Mouse (Mus musculus) embryonic fibroblast, embryonic 13.5 days (primary cell): Measurements from ENCODE around the gene Mbnl2. TPM values are rescaled to one million over a fixed set of nuclear protein-coding genes. Genes with fewer than 3 reads are reported as not detected.
A peak's percentile ranks its signal among the peaks of the same experiment; 100 is the strongest.

ENCODE experiments used
- H3K27ac ChIP-seq: 2 replicates; pipeline ENCODE4 v1.5.1; 2012; ENCODE audit warnings: low read length, control low read depth, inconsistent platforms; ENCODE audit not compliant: insufficient read depth
- H3K4me1 ChIP-seq: 2 replicates; pipeline ENCODE4 v1.6.1; 2011; ENCODE audit warnings: low read length; ENCODE audit not compliant: control insufficient read depth, insufficient read depth
- H3K4me3 ChIP-seq: 2 replicates; pipeline ENCODE4 v1.5.1; 2011; ENCODE audit warnings: mild to moderate bottlenecking, control low read depth, low read length; ENCODE audit not compliant: insufficient read depth
- CTCF ChIP-seq: IDR thresholded peaks from 2 replicates; pipeline ENCODE4 v1.5.1; 2011; ENCODE audit warnings: mild to moderate bottlenecking, control low read depth, low read length, moderate library complexity, borderline replicate concordance; ENCODE audit not compliant: insufficient read depth
- POLR2A ChIP-seq: IDR thresholded peaks from 2 replicates; pipeline ENCODE4 v1.6.1; 2011; ENCODE audit warnings: low read depth, mild to moderate bottlenecking, control low read depth, low read length, moderate library complexity
- polyA plus RNA-seq: library from polyadenylated mRNA; stranded (reverse); fragments of >200 nt; gene quantifications from 2 replicates; pipeline ENCODE4 v1.2.4, GENCODE M21; 2011; ENCODE audit warnings: low read depth; ENCODE audit not compliant: missing spikeins, insufficient read length

Mbnl2 gene
- polyA plus RNA-seq, 1 experiment = 207 TPM

DNA sequence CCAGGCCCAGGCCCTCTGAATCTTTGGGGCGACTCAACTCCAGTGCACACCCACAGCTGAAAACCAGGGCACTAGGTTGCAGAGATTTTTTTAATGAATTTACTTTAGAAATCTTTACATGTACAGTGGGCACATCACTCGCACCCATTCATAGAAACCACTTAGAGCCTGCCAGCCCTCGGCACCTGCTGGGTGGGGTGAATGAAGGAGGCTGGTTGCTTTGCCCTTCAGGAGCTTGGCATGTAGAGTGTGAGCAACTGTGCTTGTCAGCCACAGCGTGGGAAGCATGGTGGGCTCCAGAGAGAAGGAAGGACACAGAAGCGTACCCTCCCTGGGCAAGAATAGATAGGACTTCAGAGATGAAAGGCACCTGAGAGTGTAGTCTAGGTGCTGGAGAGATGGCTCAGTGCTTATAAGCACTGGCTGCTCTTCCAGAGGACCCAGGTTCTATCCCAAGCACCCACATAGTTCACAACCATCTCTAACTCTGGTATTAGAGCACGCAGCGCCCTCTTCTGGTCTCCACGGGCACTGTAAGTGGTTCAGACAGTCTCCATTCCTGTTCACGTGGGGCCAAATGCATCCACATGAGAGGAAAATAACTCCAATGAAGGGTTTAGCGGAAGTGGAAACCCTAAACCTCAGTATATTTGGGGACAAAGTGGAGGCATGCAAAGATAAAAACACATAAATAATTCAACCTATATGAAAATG, 114.9 kb downstream of the Mbnl2 start:
- TF ChIP-seq CTCF (peak; percentile 18; the same call in 1 of the 2 replicates), POLR2A (no peak)

DNA sequence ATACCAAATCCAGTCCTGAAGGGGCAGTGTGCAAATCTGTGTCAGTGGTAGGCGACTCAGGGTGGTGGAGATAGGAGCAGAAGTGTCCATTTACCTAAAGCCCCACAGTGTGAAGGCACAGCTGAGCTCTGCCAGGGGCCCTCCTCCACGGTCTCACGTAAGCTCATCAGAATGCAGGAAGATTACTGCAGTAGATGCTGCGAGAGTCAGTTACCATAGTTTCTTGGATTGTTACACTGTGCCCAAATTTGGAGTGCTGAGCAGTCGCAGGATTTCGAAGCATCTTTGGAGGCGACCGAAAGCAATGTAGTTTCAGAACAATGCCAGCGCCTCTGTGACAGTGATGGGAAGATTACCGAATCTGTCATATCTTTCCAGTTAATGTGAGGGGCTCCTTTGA, 116.2 kb downstream of the Mbnl2 start:
- TF ChIP-seq CTCF = no peak
- no peak for TF ChIP-seq POLR2A
- Histone ChIP-seq H3K27ac (no peak overlapping the region), H3K4me1 (peaks cover 6% of the 10 kb centered on the region), H3K4me3 (no peak overlapping the region)

More for the DNA sequence above, 114.9 kb downstream of the Mbnl2 start:
- no peak overlapping the region for H3K27ac ChIP-seq
- H3K4me1 ChIP-seq = peaks cover 7% of the 10 kb centered on the region
- H3K4me3 ChIP-seq = no peak overlapping the region

DNA sequence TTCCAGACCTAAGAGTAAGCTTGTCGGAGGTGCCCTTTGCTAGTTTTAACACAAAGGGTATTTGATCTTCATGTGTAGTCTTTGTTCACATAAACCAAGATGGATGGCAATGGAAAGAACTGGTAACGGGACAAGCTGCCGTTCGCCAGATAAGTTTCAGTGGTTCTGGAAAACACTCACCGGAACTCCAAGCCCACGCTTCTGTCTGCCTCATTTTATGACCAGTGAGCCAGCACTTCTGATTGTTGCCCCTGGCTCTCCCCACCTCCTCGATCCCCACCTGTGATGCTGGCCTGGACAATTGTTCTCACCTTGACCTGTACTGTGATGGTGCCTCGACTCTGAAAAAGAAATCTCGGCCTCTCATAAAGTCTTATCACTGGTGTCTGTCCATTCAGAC, 117.0 kb downstream of the Mbnl2 start:
- peaks cover 2% of the 10 kb centered on the region; the same call in 1 of the 2 replicates for H3K4me1 ChIP-seq
- TF ChIP-seq CTCF (no peak), POLR2A (no peak)
- no peak overlapping the region for H3K4me3 ChIP-seq
- no peak overlapping the region for H3K27ac ChIP-seq

DNA sequence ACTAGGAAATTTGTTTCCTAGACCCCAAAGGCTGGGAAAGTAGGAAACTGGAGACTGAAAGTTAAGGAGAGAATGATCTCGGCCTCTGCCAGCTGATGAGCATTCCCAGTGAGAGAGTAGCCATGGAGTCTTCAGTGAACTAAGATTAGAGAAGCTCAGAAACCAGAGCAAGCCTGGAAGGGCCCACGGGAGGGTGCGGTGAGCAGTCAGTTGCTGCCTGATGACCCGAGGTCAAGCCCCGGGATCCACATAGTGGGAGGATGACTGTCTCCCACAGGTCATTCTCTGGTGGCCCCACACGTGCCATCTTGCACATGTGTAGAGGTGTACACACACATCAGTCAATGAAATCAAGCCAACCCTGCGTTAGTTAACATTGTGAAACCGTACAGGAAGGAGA, 118.0 kb downstream of the Mbnl2 start:
- Histone ChIP-seq H3K4me1 (no peaks in the 10 kb centered on the region), H3K4me3 (no peak overlapping the region), H3K27ac (no peak overlapping the region)
- TF ChIP-seq POLR2A (no peak), CTCF (no peak)

DNA sequence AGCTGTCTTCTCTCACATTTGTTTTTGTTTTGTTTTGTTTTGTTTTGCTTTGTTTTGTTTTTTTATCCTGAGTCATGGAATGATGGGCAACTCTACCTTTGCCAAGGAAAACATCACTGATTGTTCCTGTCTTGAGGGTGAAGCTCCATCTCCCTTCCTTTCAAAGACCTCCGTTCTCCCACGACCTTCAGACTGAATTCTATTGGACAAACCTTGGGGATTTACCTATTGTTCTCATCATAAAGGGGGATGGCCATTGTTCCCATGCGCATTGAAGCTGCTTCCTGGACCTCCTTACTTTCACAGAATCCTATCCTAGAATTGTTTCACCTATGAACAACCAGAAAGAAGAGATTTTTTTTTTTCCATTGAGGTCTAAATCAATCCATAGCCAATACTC, 118.7 kb downstream of the Mbnl2 start:
- TF ChIP-seq CTCF = no peak
- TF ChIP-seq POLR2A = no peak
- H3K27ac ChIP-seq = no peak overlapping the region

DNA sequence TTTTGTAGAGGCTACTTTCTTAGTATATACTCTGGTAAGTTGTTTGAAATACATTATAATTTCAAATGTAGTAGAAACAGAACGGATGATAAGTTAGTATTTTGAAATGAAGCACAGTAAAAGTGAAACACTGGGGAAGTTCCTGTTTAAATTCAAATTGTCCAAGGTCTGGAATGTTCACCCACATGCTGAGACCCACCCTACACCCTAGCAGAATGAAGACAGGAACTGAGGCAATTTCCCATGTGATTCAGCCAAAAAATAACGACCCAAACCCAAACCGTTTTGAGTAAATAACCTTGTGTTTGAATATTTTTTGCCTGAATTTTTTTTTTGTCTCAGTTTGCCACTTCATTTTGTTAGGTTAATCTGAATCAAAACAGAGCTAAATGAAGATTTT, 119.4 kb downstream of the Mbnl2 start:
- Histone ChIP-seq H3K4me1 (no peaks in the 10 kb centered on the region), H3K27ac (no peak overlapping the region), H3K4me3 (no peak overlapping the region)
- no peak for TF ChIP-seq CTCF
- TF ChIP-seq POLR2A = no peak

More for the DNA sequence above, 118.7 kb downstream of the Mbnl2 start:
- Histone ChIP-seq H3K4me1 (no peaks in the 10 kb centered on the region), H3K4me3 (no peak overlapping the region)

DNA sequence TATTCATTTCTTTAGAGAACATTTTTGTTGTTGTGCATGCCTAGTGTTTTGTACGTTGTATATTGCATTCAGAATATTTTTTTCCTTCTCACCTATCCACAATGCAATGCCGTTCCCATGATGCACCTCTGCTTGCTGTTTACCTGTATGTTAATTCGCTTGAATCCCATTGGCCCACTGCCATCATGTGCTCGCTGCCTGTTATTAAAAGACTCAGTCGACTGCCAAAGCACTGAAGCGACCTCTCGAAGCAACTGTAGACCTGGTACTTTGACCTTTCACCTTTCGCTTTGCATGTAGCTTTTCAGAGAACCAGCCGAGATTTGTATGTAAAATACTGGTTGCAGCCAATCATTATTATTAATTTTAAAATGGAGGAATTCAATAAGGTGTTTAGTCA, 120.0 kb downstream of the Mbnl2 start:
- Histone ChIP-seq H3K27ac (no peak overlapping the region), H3K4me1 (no peaks in the 10 kb centered on the region), H3K4me3 (no peak overlapping the region)
- no peak for TF ChIP-seq CTCF
- no peak for TF ChIP-seq POLR2A

DNA sequence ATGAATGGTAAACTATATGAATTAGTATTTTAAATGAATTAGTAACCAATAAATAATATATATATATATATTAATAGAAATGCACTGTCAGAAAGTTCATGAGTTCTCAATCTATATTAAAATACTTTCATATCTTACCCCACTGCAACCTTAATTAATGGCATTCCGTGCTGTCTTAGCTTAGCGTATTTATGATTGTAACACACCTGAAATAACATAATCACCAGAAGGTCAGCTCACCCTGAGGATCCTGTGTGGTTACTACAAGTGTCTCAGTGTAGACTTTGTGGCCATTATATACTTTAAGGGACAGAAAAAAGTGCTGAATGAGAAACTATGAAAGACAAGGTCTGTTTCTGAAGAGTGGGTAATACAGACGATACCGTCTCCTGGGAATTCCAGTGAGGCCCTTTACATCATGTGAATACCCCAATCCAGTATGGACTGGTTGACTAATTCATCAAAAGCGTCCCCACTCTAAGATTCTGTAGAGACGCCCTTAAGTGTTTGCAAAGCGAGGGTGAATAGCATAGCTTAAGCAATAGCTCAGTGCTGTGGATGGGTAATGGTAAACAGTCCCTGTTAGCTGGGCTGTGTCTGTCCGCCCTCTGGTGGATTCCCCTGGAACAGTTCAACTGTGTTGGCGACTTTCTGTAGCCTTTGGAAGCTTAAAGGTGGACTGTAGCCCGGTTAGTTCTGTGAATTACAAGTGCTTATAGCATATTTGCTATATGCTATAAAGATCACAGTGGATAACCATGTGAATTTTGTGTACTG, 122.6 kb downstream of the Mbnl2 start:
- TF ChIP-seq POLR2A = no peak
- TF ChIP-seq CTCF = peak; percentile 70; the same call in 1 of the 2 replicates
- Histone ChIP-seq H3K4me3 (no peak overlapping the region), H3K4me1 (no peaks in the 10 kb centered on the region), H3K27ac (no peak overlapping the region; the same call in 1 of the 2 replicates)

DNA sequence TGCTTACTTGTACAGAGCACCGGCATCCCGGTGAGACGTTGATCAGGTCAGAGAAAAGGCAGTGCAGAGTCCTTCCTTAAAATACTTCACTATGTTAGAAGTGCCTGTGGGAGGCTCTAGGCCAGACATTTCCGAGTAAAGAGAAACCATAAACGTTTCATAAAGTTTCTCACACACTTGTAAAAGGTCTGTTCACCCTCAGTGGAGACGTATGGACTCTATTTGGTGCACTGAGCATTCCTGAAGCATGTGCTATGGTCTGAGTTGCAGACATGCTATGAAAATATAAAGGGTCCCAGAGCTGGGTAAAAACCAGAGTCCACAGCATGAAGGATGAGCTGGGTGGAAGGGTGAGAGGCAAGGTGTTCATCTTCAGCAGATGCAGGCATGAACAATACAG, 124.1 kb downstream of the Mbnl2 start:
- no peak overlapping the region for H3K4me3 ChIP-seq
- no peak overlapping the region for H3K27ac ChIP-seq
- TF ChIP-seq CTCF = no peak
- TF ChIP-seq POLR2A = no peak
- H3K4me1 ChIP-seq = no peaks in the 10 kb centered on the region

DNA sequence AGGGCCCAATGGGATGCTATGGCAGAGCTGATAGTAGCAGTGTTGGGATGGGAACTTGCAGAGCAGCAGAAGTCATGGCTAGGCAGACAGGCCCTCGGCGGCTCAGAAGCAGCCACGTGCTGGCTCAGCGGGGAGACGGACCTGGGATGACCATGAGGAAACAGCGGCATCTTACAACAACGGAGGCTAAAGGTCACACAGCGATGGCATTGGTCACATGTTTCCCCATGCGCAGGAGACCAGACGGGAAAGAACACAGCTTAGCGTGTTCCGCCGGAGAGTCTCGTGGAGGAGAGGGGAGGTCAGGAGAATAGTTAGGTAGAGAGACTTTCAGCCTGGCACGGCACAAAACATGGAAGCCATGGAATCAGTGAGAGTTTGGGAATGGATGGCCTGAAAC, 125.7 kb downstream of the Mbnl2 start:
- TF ChIP-seq CTCF (no peak), POLR2A (no peak)
- Histone ChIP-seq H3K4me3 (no peak overlapping the region), H3K4me1 (no peaks in the 10 kb centered on the region; the same call in 1 of the 2 replicates), H3K27ac (no peak overlapping the region)
